Mouse (Mus musculus): ENCODE results near the gene Csnk2a1. TPM values are rescaled to one million over a fixed set of nuclear protein-coding genes. Genes with fewer than 3 reads are reported as not detected.

Gene Csnk2a1
- polyA plus RNA-seq, 1 experiment: 107 TPM

- no peak for DNase-seq (ENCODE audit: low read depth)
- TF ChIP-seq POLR2A (IDR thresholded peaks at IDR 0.05; ENCODE audit: borderline replicate concordance, extremely low read depth, insufficient read depth, insufficient read length, poor library complexity, severe bottlenecking) (no peak), CTCF (IDR thresholded peaks at IDR 0.05; ENCODE audit: borderline replicate concordance, extremely low read depth, insufficient read depth, insufficient read length) (no peak)
These were observed 100.0 kb downstream of the Csnk2a1 start for GRCm38 (mm10) chr2:152326654-152327053.

GRCm38 (mm10) chr2:152327980-152328379 is 101.3 kb downstream of the Csnk2a1 start:
- no peak for DNase-seq (ENCODE audit: low read depth)
- TF ChIP-seq POLR2A (IDR thresholded peaks at IDR 0.05; ENCODE audit: borderline replicate concordance, extremely low read depth, insufficient read depth, insufficient read length, poor library complexity, severe bottlenecking): no peak
- no peak for TF ChIP-seq CTCF (IDR thresholded peaks at IDR 0.05; ENCODE audit: borderline replicate concordance, extremely low read depth, insufficient read depth, insufficient read length)

GRCm38 (mm10) chr2:152330858-152331423 is 104.3 kb downstream of the Csnk2a1 start:
- TF ChIP-seq POLR2A (IDR thresholded peaks at IDR 0.05; ENCODE audit: borderline replicate concordance, extremely low read depth, insufficient read depth, insufficient read length, poor library complexity, severe bottlenecking): no peak
- no peak for TF ChIP-seq CTCF (IDR thresholded peaks at IDR 0.05; ENCODE audit: borderline replicate concordance, extremely low read depth, insufficient read depth, insufficient read length)
- DNase-seq (ENCODE audit: low read depth): no peak

Other genes starting within 250 kb of the Csnk2a1 start
- 40.1 and 41.2 TPM in 2 replicates for gene Fam110a, start 246.6 kb upstream of the Csnk2a1 start, polyA plus RNA-seq (2012; rRNA removed)
- 0.95 and 1.4 TPM in 2 replicates for gene Slc52a3, start 230.3 kb upstream of the Csnk2a1 start, polyA plus RNA-seq (2012; rRNA removed)
- 66.5 and 88.8 TPM in 2 replicates for gene Scrt2, start 145.3 kb upstream of the Csnk2a1 start, polyA plus RNA-seq (2012; rRNA removed)
- gene Srxn1, start 121.3 kb upstream of the Csnk2a1 start, polyA plus RNA-seq (2012; rRNA removed): 17.9 and 18.5 TPM in 2 replicates
- gene Tcf15, start 83.3 kb upstream of the Csnk2a1 start, polyA plus RNA-seq (2012; rRNA removed): 2.0 and 2.4 TPM in 2 replicates
- 39.4 and 41.5 TPM in 2 replicates for gene Tbc1d20, start 67.0 kb downstream of the Csnk2a1 start, polyA plus RNA-seq (2012; rRNA removed)
- gene Rbck1, start 105.8 kb downstream of the Csnk2a1 start, polyA plus RNA-seq (2012; rRNA removed): 246 and 256 TPM in 2 replicates
- gene Trib3, start 117.2 kb downstream of the Csnk2a1 start, polyA plus RNA-seq (2012; rRNA removed): 0.62 and 0.70 TPM in 2 replicates
- gene Nrsn2, start 149.8 kb downstream of the Csnk2a1 start, polyA plus RNA-seq (2012; rRNA removed): 25.8 and 33.1 TPM in 2 replicates
- gene Sox12, start 171.2 kb downstream of the Csnk2a1 start, polyA plus RNA-seq (2012; rRNA removed): 87.0 and 105 TPM in 2 replicates
- gene Zcchc3, start 188.2 kb downstream of the Csnk2a1 start, polyA plus RNA-seq (2012; rRNA removed): 18.1 and 19.9 TPM in 2 replicates
- 1.4 and 2.6 TPM in 2 replicates for gene 6820408C15Rik, start 188.7 kb downstream of the Csnk2a1 start, polyA plus RNA-seq (2012; rRNA removed)
- not detected in 2 replicates for gene Defb23, start 237.8 kb downstream of the Csnk2a1 start, polyA plus RNA-seq (2012; rRNA removed)